Mouse (Mus musculus) MEL (cell line): Measurements from ENCODE around the gene Sox11. TPM values are rescaled to one million over a fixed set of nuclear protein-coding genes. Genes with fewer than 3 reads are reported as not detected.

ENCODE experiments used
- DNase-seq: peaks from one replicate; pipeline ENCODE4 v3.0.0; 2011; ENCODE audit warnings: low read depth, low spot score
- H3K27ac ChIP-seq: 2 replicates; pipeline ENCODE4 v1.5.1; 2012; ENCODE audit warnings: low read depth, mild to moderate bottlenecking, control low read depth, low read length, moderate library complexity; ENCODE audit not compliant: control insufficient read depth
- H3K27me3 ChIP-seq, 2 experiments: fragments of 150-350 bp in 1 of 2; sonication (generic) in 1 of 2; 2 replicates each; pipeline ENCODE4 v1.6.1; 2012; ENCODE audit warnings: low read length in 2 of 2, mild to moderate bottlenecking in 2 of 2, improper control_type of control experiment in 1 of 2, moderate library complexity in 1 of 2; ENCODE audit not compliant: insufficient read depth in 2 of 2, control insufficient read depth in 1 of 2
- H3K36me3 ChIP-seq, 2 experiments: 2 replicates each; pipeline ENCODE4 v1.6.1; 2012 to 2014; ENCODE audit warnings: low read length in 2 of 2, improper control_type of control experiment in 1 of 2, inconsistent platforms in 1 of 2, mild to moderate bottlenecking in 1 of 2; ENCODE audit not compliant: insufficient read depth in 2 of 2, control insufficient read depth in 1 of 2
- H3K4me1 ChIP-seq, 2 experiments: fragments of 150-350 bp in 1 of 2; sonication (generic) in 1 of 2; 2 replicates each; pipeline ENCODE4 v1.6.1; 2012; ENCODE audit warnings: low read length in 2 of 2, improper control_type of control experiment in 1 of 2, mild to moderate bottlenecking in 1 of 2; ENCODE audit not compliant: insufficient read depth in 2 of 2, control insufficient read depth in 1 of 2
- H3K4me3 ChIP-seq, 2 experiments: fragments of 150-350 bp in 1 of 2; sonication (generic) in 1 of 2; 2 replicates each; pipeline ENCODE4 v1.5.1; 2012; ENCODE audit warnings: low read depth in 2 of 2, low read length in 2 of 2, mild to moderate bottlenecking in 2 of 2, moderate library complexity in 2 of 2, control low read depth in 1 of 2, improper control_type of control experiment in 1 of 2; ENCODE audit not compliant: control insufficient read depth in 1 of 2, insufficient read depth in 1 of 2
- H3K79me2 ChIP-seq: 2 replicates; pipeline ENCODE4 v1.6.1; 2012; ENCODE audit warnings: mild to moderate bottlenecking, low read length, moderate library complexity; ENCODE audit not compliant: control insufficient read depth, poor library complexity, insufficient read depth
- H3K9ac ChIP-seq: 2 replicates; pipeline ENCODE4 v1.6.1; 2012; ENCODE audit warnings: low read depth, mild to moderate bottlenecking, control low read depth, low read length, moderate library complexity; ENCODE audit not compliant: control insufficient read depth, poor library complexity, severe bottlenecking
- H3K9me3 ChIP-seq: fragments of 150-350 bp; sonication (generic); replicated peaks from 2 replicates; pipeline ENCODE4 v1.6.1; 2012; ENCODE audit warnings: mild to moderate bottlenecking, low read length, improper control_type of control experiment, moderate library complexity; ENCODE audit not compliant: insufficient read depth
- EP300 ChIP-seq, 2 experiments: IDR thresholded peaks; 2 replicates each; pipeline ENCODE4 v1.6.1; 2011; ENCODE audit warnings: improper control_type of control experiment in 2 of 2, low read length in 2 of 2, low read depth in 1 of 2, mild to moderate bottlenecking in 1 of 2
- HCFC1 ChIP-seq: IDR thresholded peaks from 2 replicates; pipeline ENCODE4 v1.6.1; 2012; ENCODE audit warnings: low read depth, mild to moderate bottlenecking, inconsistent platforms, low read length, improper control_type of control experiment, moderate library complexity
- JUND ChIP-seq: IDR thresholded peaks from 2 replicates; pipeline ENCODE4 v1.6.1; 2011; ENCODE audit warnings: low read depth, mild to moderate bottlenecking, improper control_type of control experiment, low read length
- MYB ChIP-seq: IDR thresholded peaks from 2 replicates; pipeline ENCODE4 v1.6.1; 2011; ENCODE audit warnings: mild to moderate bottlenecking, low read depth, low read length, improper control_type of control experiment
- MYC ChIP-seq: IDR thresholded peaks from 2 replicates; pipeline ENCODE4 v1.6.1; 2011; ENCODE audit warnings: low read depth, mild to moderate bottlenecking, low read length, improper control_type of control experiment, moderate library complexity
- SIN3A ChIP-seq: IDR thresholded peaks from 2 replicates; pipeline ENCODE4 v1.6.1; 2012; ENCODE audit warnings: low read length, improper control_type of control experiment, inconsistent platforms
- SMC3 ChIP-seq: IDR thresholded peaks from 2 replicates; pipeline ENCODE4 v1.6.1; 2011; ENCODE audit warnings: low read depth, low read length, improper control_type of control experiment
- TAL1 ChIP-seq: IDR thresholded peaks from 2 replicates; pipeline ENCODE4 v1.6.1; 2012; ENCODE audit warnings: mild to moderate bottlenecking, inconsistent platforms, low read length, moderate library complexity, mixed read lengths
- TBP ChIP-seq: IDR thresholded peaks from 2 replicates; pipeline ENCODE4 v1.8.0; 2011; ENCODE audit warnings: low read depth, low read length, improper control_type of control experiment
- UBTF ChIP-seq: IDR thresholded peaks from 2 replicates; pipeline ENCODE4 v1.6.1; 2012; ENCODE audit warnings: low read depth, mild to moderate bottlenecking, inconsistent platforms, low read length, improper control_type of control experiment, moderate library complexity, borderline replicate concordance; ENCODE audit not compliant: insufficient read depth
- USF1 ChIP-seq: IDR thresholded peaks from 2 replicates; pipeline ENCODE4 v1.6.1; 2014; ENCODE audit warnings: low read depth, mild to moderate bottlenecking, inconsistent platforms, low read length, improper control_type of control experiment, moderate library complexity
- ZC3H11A ChIP-seq: IDR thresholded peaks from 2 replicates; pipeline ENCODE4 v1.6.1; 2012; ENCODE audit warnings: low read depth, mild to moderate bottlenecking, inconsistent platforms, low read length, improper control_type of control experiment
- ZMIZ1 ChIP-seq: IDR thresholded peaks from 2 replicates; pipeline ENCODE4 v1.6.1; 2012; ENCODE audit warnings: low read depth, mild to moderate bottlenecking, inconsistent platforms, low read length, improper control_type of control experiment, moderate library complexity
- ZNF384 ChIP-seq: IDR thresholded peaks from 2 replicates; pipeline ENCODE4 v1.6.1; 2012; ENCODE audit warnings: low read depth, mild to moderate bottlenecking, inconsistent platforms, low read length, improper control_type of control experiment
- polyA plus RNA-seq, 2 experiments: library from polyadenylated mRNA; stranded (reverse) in 1 of 2; unstranded in 1 of 2; fragments of >175 nt in 1 of 2; fragments of >200 nt in 1 of 2; gene quantifications; 2 replicates each; pipeline versions ENCODE4 v1.2.1 to v1.2.4; 2012; ENCODE audit warnings: low replicate concordance in 2 of 2, low read depth in 1 of 2; ENCODE audit not compliant: insufficient read length in 2 of 2, insufficient read depth in 1 of 2, missing spikeins in 1 of 2
- total RNA-seq: library from RNA; depleted of rRNA; stranded (reverse); fragments of 300-350 nt; gene quantifications from 2 replicates; pipeline ENCODE4 v1.2.3, GENCODE M21; 2012

The Sox11 gene
- total and polyA plus RNA-seq, 3 experiments = not detected

DNA sequence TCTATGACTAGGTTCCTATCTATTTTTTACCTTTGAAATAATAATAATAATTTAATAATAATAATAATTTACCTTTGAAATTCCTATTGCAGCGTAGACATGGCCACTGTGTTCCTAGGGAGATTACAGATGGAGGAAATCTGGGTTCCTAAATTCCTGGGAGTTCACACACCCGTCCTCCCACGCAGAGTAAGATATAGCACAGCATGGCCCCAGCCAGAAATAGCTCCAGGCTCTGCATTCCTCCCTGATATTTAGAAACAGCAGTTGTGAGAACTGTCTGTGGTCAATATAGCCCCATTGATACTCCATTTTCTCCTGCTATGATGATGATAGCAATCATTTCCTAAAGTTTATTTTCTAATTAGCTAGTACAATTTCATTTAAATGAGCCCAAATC, 30.1 kb upstream of the Sox11 start:
- Histone ChIP-seq H3K4me1 (no peaks in the 10 kb centered on the region), H3K36me3 (no peaks in the 10 kb centered on the region), H3K4me3 (no peak overlapping the region), H3K9ac (no peak overlapping the region), H3K27me3 (no peaks in the 10 kb centered on the region), H3K27ac (no peak overlapping the region), H3K79me2 (no peaks in the 10 kb centered on the region), H3K9me3 (no peaks in the 10 kb centered on the region)
- TF ChIP-seq SMC3 (no peak), SIN3A (no peak), HCFC1 (no peak), UBTF (no peak), ZC3H11A (no peak), MYB (no peak), JUND (no peak), EP300 (IDR thresholded peaks at IDR 0.05; ENCODE audit: low read depth in 1 of 2, low read length in 2 of 2) (no peak), MYC (no peak)
- DNase-seq = no peak

DNA sequence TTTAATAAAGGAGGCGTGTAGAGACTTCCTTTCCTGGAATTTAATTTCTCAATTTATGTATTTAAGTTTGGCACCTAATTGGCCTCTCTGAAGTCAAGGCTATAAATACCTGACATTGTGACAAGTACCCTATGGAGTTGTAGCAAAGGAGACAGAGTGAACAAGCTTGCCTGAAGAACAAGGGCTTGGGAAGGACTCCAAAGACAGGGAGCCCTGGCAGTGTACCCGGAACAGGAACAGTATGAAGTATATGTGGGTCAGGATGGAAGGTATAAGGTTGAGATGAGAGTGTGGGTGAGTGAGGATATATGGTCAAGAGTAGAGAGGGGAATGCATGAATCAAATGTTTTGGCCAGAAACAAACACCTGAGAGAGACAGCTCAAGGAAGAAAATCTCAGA, 28.4 kb upstream of the Sox11 start:
- Histone ChIP-seq H3K27me3 (no peaks in the 10 kb centered on the region), H3K79me2 (no peaks in the 10 kb centered on the region), H3K27ac (no peak overlapping the region), H3K36me3 (no peaks in the 10 kb centered on the region), H3K9ac (no peak overlapping the region), H3K9me3 (no peaks in the 10 kb centered on the region), H3K4me1 (no peaks in the 10 kb centered on the region), H3K4me3 (no peak overlapping the region)
- TF ChIP-seq TBP = no peak
- no peak for TF ChIP-seq SIN3A
- no peak for TF ChIP-seq ZNF384
- no peak for TF ChIP-seq ZMIZ1
- TF ChIP-seq USF1 = no peak
- no peak for DNase-seq

DNA sequence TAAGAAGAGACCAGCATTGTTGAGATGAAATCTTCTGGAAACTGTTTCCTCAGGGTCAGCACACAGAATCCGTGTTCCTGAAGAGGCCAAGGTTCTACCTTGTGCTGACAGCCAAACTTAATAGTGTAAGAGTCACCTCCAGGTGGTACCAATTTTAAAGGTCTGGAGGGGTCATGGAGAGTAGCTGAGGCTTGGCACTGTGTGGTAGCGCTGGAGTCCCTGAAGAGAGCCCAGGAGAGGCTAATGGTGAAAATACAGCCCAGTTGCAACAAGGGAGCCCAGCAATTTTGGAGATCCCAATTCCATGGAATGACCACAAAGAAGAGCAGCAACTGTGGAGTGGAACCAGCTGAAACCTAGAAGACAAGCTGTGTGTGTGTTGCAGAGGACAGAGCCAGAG, 25.1 kb upstream of the Sox11 start:
- Histone ChIP-seq H3K27me3 (no peaks in the 10 kb centered on the region), H3K9me3 (no peaks in the 10 kb centered on the region), H3K36me3 (no peaks in the 10 kb centered on the region), H3K79me2 (no peaks in the 10 kb centered on the region), H3K4me1 (no peaks in the 10 kb centered on the region), H3K9ac (no peak overlapping the region), H3K4me3 (no peak overlapping the region), H3K27ac (no peak overlapping the region)
- DNase-seq = no peak
- TF ChIP-seq TAL1 (no peak), MYB (no peak), UBTF (no peak)
